Mouse (Mus musculus): ENCODE data around the gene Phf21a. TPM values are rescaled to one million over a fixed set of nuclear protein-coding genes. Genes with fewer than 3 reads are reported as not detected.
"Not testable (repeated sequence)": the region's sequence is repeated elsewhere in the genome, so short reads cannot be mapped to it uniquely, and the experiment has no call there.

The Phf21a gene
- polyA plus RNA-seq, 1 experiment from 2014 or later = 20.2 TPM

DNA sequence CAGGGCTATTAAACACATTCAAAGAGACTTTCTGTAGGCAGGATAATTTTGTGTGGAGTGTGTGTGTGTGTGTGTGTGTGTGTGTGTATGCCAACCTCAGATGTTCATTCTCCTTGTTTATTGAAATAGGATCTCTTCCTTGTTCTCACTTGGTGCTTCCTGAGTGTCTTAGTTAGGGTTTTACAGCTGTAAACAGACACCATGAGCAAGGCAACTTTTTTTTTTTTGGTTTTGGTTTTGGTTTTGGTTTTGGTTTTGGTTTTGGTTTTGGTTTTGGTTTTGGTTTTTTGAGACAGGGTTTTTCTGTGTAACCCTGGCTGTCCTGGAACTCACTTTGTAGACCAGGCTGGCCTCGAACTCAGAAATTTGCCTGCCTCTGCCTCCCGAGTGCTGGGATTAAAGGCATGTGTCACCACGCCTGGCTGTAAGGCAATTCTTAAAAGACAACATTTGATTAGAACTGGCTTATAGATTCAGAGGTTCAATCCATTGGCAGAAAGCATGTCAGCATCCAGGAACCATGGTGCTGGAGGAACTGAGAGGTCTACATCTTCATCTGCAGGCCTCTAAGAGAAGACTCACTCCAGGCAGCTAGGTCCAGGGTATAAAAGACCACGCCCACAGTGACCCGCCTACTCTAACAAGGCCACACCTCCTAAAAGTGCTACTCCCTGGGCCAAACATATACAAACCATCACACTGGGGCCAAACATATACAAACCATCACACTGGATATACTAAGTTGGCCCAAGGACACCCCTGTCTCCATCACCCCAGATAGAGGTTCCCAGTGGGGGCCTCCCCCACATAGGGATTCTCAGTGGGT lies 55.2 kb downstream of the Phf21a start:
- H3K9ac ChIP-seq (ENCODE audit: low read length); H3K27me3 ChIP-seq (ENCODE audit: control insufficient read depth, insufficient read depth, low read length); H3K9me3 ChIP-seq (ENCODE audit: control insufficient read depth, low read length); H3K4me2 ChIP-seq (ENCODE audit: low read length); H3K4me1 ChIP-seq (ENCODE audit: control insufficient read depth in 2 of 2, insufficient read depth in 2 of 2, low read length in 2 of 2); ATAC-seq (ENCODE audit: insufficient number of reproducible peaks, insufficient read depth, low FRiP score, low read depth); H3K36me3 ChIP-seq (ENCODE audit: control insufficient read depth, insufficient read depth, low read length); H3K27ac ChIP-seq (replicated peaks in 1 of 2; ENCODE audit: control insufficient read depth in 1 of 2, insufficient read depth in 1 of 2, low read depth in 2 of 2, low read length in 2 of 2); H3K4me3 ChIP-seq (ENCODE audit: control insufficient read depth in 1 of 2, insufficient read depth in 1 of 2, low read depth in 1 of 2, low read length in 2 of 2): not testable (repeated sequence)
- WGBS = 75% methylated on average over 5 of the region's 5 CpGs

DNA sequence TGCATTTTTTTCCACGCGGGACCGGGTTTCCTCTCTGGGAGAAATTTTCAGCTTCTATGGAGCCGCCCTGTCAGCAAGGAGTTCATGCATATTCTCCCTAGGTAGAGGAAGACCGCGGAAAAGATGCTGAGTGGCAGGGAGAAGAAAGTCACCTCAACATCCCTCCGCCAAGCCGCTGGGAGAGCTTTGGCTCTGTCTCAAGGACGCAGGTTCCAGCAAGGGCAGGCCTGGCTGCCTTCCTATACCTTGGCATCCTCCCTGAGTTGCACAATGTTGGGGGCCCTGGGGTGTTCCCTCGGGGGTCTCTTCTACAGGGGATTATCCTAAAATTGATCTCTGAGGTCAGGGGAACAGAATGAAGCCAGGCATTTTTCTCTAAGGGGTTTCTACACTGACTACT lies 71.4 kb downstream of the Phf21a start:
- Histone ChIP-seq H3K9me3 (ENCODE audit: control insufficient read depth, low read length) (no peaks in the 10 kb centered on the region), H3K4me3 (ENCODE audit: control insufficient read depth in 1 of 2, insufficient read depth in 1 of 2, low read depth in 1 of 2, low read length in 2 of 2) (no peak overlapping the region), H3K27ac (replicated peaks in 1 of 2; ENCODE audit: control insufficient read depth in 1 of 2, insufficient read depth in 1 of 2, low read depth in 2 of 2, low read length in 2 of 2) (no peak overlapping the region), H3K9ac (ENCODE audit: low read length) (no peak overlapping the region), H3K4me1 (ENCODE audit: control insufficient read depth in 2 of 2, insufficient read depth in 2 of 2, low read length in 2 of 2) (no peaks in the 10 kb centered on the region), H3K36me3 (ENCODE audit: control insufficient read depth, insufficient read depth, low read length) (no peaks in the 10 kb centered on the region), H3K27me3 (ENCODE audit: control insufficient read depth, insufficient read depth, low read length) (no peaks in the 10 kb centered on the region), H3K4me2 (ENCODE audit: low read length) (no peak overlapping the region)
- 55% methylated on average over 10 of the region's 10 CpGs for WGBS
- no peak for ATAC-seq (ENCODE audit: insufficient number of reproducible peaks, insufficient read depth, low FRiP score, low read depth)

DNA sequence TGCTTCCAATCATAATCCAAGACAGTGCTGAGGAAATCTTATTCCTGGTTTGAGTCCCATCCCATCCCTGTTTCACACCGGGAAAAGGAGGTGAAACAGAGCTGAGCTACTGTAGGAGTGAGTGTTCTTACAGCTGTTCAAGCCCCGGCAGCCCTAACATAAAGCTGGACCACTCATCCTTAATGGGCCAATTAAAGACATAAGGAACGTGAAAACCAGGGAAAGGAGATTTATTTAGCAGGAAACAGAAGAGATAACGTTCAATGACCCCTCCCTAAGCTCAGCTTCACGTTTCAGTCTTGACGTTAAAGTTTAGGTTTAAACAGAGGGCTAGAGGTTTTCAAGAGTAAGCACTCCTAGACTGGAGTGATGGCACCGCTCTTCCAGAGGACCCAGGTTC lies 74.0 kb downstream of the Phf21a start:
- ATAC-seq (ENCODE audit: insufficient number of reproducible peaks, insufficient read depth, low FRiP score, low read depth) = no peak
- H3K27me3 ChIP-seq (ENCODE audit: control insufficient read depth, insufficient read depth, low read length) = no peaks in the 10 kb centered on the region
- no peak overlapping the region for H3K4me3 ChIP-seq (ENCODE audit: control insufficient read depth in 1 of 2, insufficient read depth in 1 of 2, low read depth in 1 of 2, low read length in 2 of 2)
- H3K36me3 ChIP-seq (ENCODE audit: control insufficient read depth, insufficient read depth, low read length) = no peaks in the 10 kb centered on the region
- WGBS = 46% methylated on average over 7 of the region's 7 CpGs
- no peak overlapping the region for H3K4me2 ChIP-seq (ENCODE audit: low read length)
- no peak overlapping the region for H3K27ac ChIP-seq (replicated peaks in 1 of 2; ENCODE audit: control insufficient read depth in 1 of 2, insufficient read depth in 1 of 2, low read depth in 2 of 2, low read length in 2 of 2)
- H3K4me1 ChIP-seq (ENCODE audit: control insufficient read depth in 2 of 2, insufficient read depth in 2 of 2, low read length in 2 of 2) = no peaks in the 10 kb centered on the region
- H3K9me3 ChIP-seq (ENCODE audit: control insufficient read depth, low read length) = no peaks in the 10 kb centered on the region
- no peak overlapping the region for H3K9ac ChIP-seq (ENCODE audit: low read length)

DNA sequence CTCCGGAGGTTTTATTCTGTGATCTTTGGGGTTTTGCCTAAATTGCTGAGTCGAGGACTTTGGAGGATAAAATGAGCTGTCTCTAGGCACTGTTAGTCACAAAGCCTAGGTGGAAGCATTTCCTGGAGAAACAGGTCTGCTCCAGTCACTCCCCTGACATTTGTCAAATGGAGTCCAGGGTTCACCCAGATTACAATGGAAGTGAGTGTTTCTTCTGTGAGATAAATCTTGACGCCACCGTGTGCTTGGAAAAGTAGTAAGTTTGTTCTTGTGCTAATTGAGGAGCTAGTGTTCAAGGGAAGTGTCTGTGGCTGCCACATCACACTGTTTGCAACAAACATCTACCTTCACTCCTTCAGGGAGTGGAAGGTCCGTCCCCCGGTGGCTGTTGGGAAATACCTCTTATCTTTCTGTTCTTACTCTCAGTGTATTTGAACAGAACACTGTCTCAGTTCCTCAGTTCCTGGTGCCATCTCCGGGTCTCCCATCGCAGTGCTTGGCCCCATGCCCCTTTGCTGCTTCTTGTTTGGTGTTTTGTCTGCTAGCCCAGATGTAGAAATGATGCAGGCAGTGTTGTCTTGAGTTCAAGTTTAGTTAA lies 78.2 kb downstream of the Phf21a start:
- H3K27me3 ChIP-seq (ENCODE audit: control insufficient read depth, insufficient read depth, low read length) = no peaks in the 10 kb centered on the region
- ATAC-seq (ENCODE audit: insufficient number of reproducible peaks, insufficient read depth, low FRiP score, low read depth) = no peak
- H3K4me2 ChIP-seq (ENCODE audit: low read length) = no peak overlapping the region
- 45% methylated on average over 8 of the region's 8 CpGs for WGBS
- H3K4me1 ChIP-seq (ENCODE audit: control insufficient read depth in 2 of 2, insufficient read depth in 2 of 2, low read length in 2 of 2) = no peaks in the 10 kb centered on the region
- no peak overlapping the region for H3K27ac ChIP-seq (replicated peaks in 1 of 2; ENCODE audit: control insufficient read depth in 1 of 2, insufficient read depth in 1 of 2, low read depth in 2 of 2, low read length in 2 of 2)
- no peak overlapping the region for H3K4me3 ChIP-seq (ENCODE audit: control insufficient read depth in 1 of 2, insufficient read depth in 1 of 2, low read depth in 1 of 2, low read length in 2 of 2)
- no peaks in the 10 kb centered on the region for H3K36me3 ChIP-seq (ENCODE audit: control insufficient read depth, insufficient read depth, low read length)
- no peak overlapping the region for H3K9ac ChIP-seq (ENCODE audit: low read length)
- no peaks in the 10 kb centered on the region for H3K9me3 ChIP-seq (ENCODE audit: control insufficient read depth, low read length)

DNA sequence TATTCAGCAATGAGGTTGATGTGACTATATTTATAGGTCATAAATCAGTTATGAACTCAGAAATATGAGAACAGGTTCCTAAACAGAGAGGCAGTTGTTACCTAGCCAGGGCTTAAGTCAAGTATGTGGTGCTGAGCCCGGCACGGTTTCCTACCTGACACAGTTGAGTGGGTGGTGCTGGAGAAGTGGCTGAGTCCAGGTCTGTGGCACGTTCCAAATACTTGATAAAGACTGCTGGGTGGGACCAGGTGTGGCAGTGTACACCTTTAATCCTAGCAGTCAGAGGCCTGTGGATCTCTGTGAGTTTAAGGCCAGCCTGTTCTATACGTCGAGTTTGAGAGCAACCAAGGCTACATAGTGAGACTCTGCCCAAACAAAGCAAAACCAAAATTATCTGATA lies 79.4 kb downstream of the Phf21a start:
- no peaks in the 10 kb centered on the region for H3K36me3 ChIP-seq (ENCODE audit: control insufficient read depth, insufficient read depth, low read length)
- H3K9ac ChIP-seq (ENCODE audit: low read length) = no peak overlapping the region
- H3K27me3 ChIP-seq (ENCODE audit: control insufficient read depth, insufficient read depth, low read length) = no peaks in the 10 kb centered on the region
- H3K4me3 ChIP-seq (ENCODE audit: control insufficient read depth in 1 of 2, insufficient read depth in 1 of 2, low read depth in 1 of 2, low read length in 2 of 2) = no peak overlapping the region
- WGBS = 82% methylated on average over 5 of the region's 5 CpGs
- H3K4me2 ChIP-seq (ENCODE audit: low read length) = no peak overlapping the region
- no peak for ATAC-seq (ENCODE audit: insufficient number of reproducible peaks, insufficient read depth, low FRiP score, low read depth)
- no peak overlapping the region for H3K27ac ChIP-seq (replicated peaks in 1 of 2; ENCODE audit: control insufficient read depth in 1 of 2, insufficient read depth in 1 of 2, low read depth in 2 of 2, low read length in 2 of 2)
- no peaks in the 10 kb centered on the region for H3K4me1 ChIP-seq (ENCODE audit: control insufficient read depth in 2 of 2, insufficient read depth in 2 of 2, low read length in 2 of 2)
- H3K9me3 ChIP-seq (ENCODE audit: control insufficient read depth, low read length) = no peaks in the 10 kb centered on the region

DNA sequence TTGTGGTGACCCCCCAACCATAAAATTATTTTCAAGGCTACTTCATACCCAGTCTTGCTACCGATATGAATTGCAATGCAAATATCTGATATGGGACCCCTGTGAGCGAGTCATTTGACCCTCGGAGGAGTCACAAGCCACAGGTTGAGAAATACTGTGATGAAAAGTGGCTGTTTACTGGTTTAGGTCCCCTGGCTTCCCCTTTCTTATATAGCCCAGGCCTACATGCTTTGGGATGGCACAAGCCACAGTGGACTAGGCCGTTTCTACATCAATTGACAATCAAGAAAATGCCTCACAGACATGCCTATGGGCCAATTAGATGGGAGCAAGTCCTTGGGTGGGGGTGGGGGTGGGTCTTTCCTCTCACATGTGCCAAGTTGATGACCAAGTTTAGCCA lies 80.3 kb downstream of the Phf21a start:
- H3K9me3 ChIP-seq (ENCODE audit: control insufficient read depth, low read length) = no peaks in the 10 kb centered on the region
- H3K9ac ChIP-seq (ENCODE audit: low read length) = no peak overlapping the region
- no peak overlapping the region for H3K4me2 ChIP-seq (ENCODE audit: low read length)
- no peak for ATAC-seq (ENCODE audit: insufficient number of reproducible peaks, insufficient read depth, low FRiP score, low read depth)
- WGBS = 79% methylated on average over 4 of the region's 4 CpGs
- H3K27me3 ChIP-seq (ENCODE audit: control insufficient read depth, insufficient read depth, low read length) = no peaks in the 10 kb centered on the region
- H3K4me1 ChIP-seq (ENCODE audit: control insufficient read depth in 2 of 2, insufficient read depth in 2 of 2, low read length in 2 of 2) = no peaks in the 10 kb centered on the region
- H3K4me3 ChIP-seq (ENCODE audit: control insufficient read depth in 1 of 2, insufficient read depth in 1 of 2, low read depth in 1 of 2, low read length in 2 of 2) = no peak overlapping the region
- no peaks in the 10 kb centered on the region for H3K36me3 ChIP-seq (ENCODE audit: control insufficient read depth, insufficient read depth, low read length)
- H3K27ac ChIP-seq (replicated peaks in 1 of 2; ENCODE audit: control insufficient read depth in 1 of 2, insufficient read depth in 1 of 2, low read depth in 2 of 2, low read length in 2 of 2) = no peak overlapping the region

DNA sequence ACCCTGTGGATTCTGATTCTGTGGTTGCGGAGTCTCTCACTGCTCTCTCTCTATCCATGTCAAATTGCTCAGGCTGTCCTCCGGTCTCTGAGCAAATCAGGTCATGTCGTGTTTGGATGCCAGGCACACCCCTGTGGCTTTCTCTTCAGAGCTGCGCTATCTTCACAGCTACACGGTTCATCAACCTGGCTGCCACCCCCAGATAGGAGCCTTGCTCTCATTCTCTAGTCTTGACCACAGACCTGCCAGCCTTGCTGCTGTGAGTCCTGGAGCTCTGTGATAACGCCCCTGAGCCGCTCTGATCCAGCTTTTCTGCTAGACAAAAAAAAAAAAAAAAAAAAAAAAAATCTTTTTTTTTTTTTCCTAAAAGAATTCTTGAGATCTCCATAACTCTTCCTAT lies 81.3 kb downstream of the Phf21a start:
- Histone ChIP-seq H3K4me1 (ENCODE audit: control insufficient read depth in 2 of 2, insufficient read depth in 2 of 2, low read length in 2 of 2) (no peaks in the 10 kb centered on the region), H3K27me3 (ENCODE audit: control insufficient read depth, insufficient read depth, low read length) (no peaks in the 10 kb centered on the region), H3K27ac (replicated peaks in 1 of 2; ENCODE audit: control insufficient read depth in 1 of 2, insufficient read depth in 1 of 2, low read depth in 2 of 2, low read length in 2 of 2) (no peak overlapping the region), H3K36me3 (ENCODE audit: control insufficient read depth, insufficient read depth, low read length) (no peaks in the 10 kb centered on the region), H3K4me2 (ENCODE audit: low read length) (no peak overlapping the region), H3K9me3 (ENCODE audit: control insufficient read depth, low read length) (no peaks in the 10 kb centered on the region), H3K9ac (ENCODE audit: low read length) (no peak overlapping the region), H3K4me3 (ENCODE audit: control insufficient read depth in 1 of 2, insufficient read depth in 1 of 2, low read depth in 1 of 2, low read length in 2 of 2) (no peak overlapping the region)
- 60% methylated on average over 7 of the region's 7 CpGs for WGBS
- ATAC-seq (ENCODE audit: insufficient number of reproducible peaks, insufficient read depth, low FRiP score, low read depth) = no peak

DNA sequence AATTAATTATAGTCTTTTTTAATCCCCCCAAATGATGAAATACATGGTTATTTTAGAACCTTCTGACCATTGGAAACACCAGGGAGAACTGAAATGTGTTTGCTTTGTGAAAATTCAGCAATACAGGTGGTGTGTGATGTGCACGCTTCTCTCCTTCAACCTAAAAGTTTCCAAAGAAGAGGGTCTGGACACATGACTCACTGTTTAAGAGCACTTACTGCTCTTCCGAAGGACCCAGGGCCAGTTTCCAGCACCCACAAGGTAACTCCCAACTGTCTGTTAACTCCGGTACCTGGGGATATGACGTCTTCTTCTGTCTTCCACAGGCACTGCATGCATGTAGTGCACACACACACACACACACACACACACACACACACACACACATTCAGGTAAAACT lies 82.1 kb downstream of the Phf21a start:
- 89% methylated on average over 4 of the region's 4 CpGs for WGBS
- Histone ChIP-seq H3K9ac (ENCODE audit: low read length) (no peak overlapping the region), H3K9me3 (ENCODE audit: control insufficient read depth, low read length) (no peaks in the 10 kb centered on the region), H3K27me3 (ENCODE audit: control insufficient read depth, insufficient read depth, low read length) (no peaks in the 10 kb centered on the region), H3K27ac (replicated peaks in 1 of 2; ENCODE audit: control insufficient read depth in 1 of 2, insufficient read depth in 1 of 2, low read depth in 2 of 2, low read length in 2 of 2) (no peak overlapping the region), H3K4me3 (ENCODE audit: control insufficient read depth in 1 of 2, insufficient read depth in 1 of 2, low read depth in 1 of 2, low read length in 2 of 2) (no peak overlapping the region), H3K4me2 (ENCODE audit: low read length) (no peak overlapping the region), H3K4me1 (ENCODE audit: control insufficient read depth in 2 of 2, insufficient read depth in 2 of 2, low read length in 2 of 2) (no peaks in the 10 kb centered on the region), H3K36me3 (ENCODE audit: control insufficient read depth, insufficient read depth, low read length) (no peaks in the 10 kb centered on the region)
- ATAC-seq (ENCODE audit: insufficient number of reproducible peaks, insufficient read depth, low FRiP score, low read depth) = no peak

All from heart, embryonic 14.5 days (tissue).